Mouse (Mus musculus) heart, embryonic 13.5 days (tissue): ENCODE results near the gene Sun5. TPM values are rescaled to one million over a fixed set of nuclear protein-coding genes. Genes with fewer than 3 reads are reported as not detected.
"Not testable (repeated sequence)": the region's sequence is repeated elsewhere in the genome, so short reads cannot be mapped to it uniquely, and the experiment has no call there.

Experiments
- ATAC-seq: fragments of 200-750 bp; cut with Nextera tagmentation; 2 replicates; pipeline ENCODE4 v1.8.0; 2017; ENCODE audit warnings: moderate TSS enrichment; ENCODE audit not compliant: insufficient number of reproducible peaks, low FRiP score, low TSS enrichment; ENCODE audit errors: extremely low read depth
- H3K27ac ChIP-seq: fragments of 300-500 bp; sonication (generic); replicated peaks from 2 replicates; pipeline ENCODE4 v1.5.1; 2015; ENCODE audit warnings: moderate library complexity, mild to moderate bottlenecking, inconsistent platforms
- H3K27me3 ChIP-seq: fragments of 300-500 bp; sonication (generic); replicated peaks from 2 replicates; pipeline ENCODE4 v1.6.1; 2015; ENCODE audit warnings: mild to moderate bottlenecking, inconsistent platforms
- H3K36me3 ChIP-seq: fragments of 300-500 bp; sonication (generic); 2 replicates; pipeline ENCODE4 v1.6.1; 2015; ENCODE audit warnings: mild to moderate bottlenecking, inconsistent platforms
- H3K4me1 ChIP-seq: fragments of 300-500 bp; sonication (generic); 2 replicates; pipeline ENCODE4 v1.6.1; 2015; ENCODE audit warnings: inconsistent platforms
- H3K4me2 ChIP-seq: fragments of 300-500 bp; sonication (generic); 2 replicates; pipeline ENCODE4 v1.6.1; 2015; ENCODE audit warnings: inconsistent platforms, mild to moderate bottlenecking, moderate library complexity
- H3K4me3 ChIP-seq: fragments of 300-500 bp; sonication (generic); 2 replicates; pipeline ENCODE4 v1.5.1; 2015; ENCODE audit warnings: moderate library complexity, mild to moderate bottlenecking, inconsistent platforms
- H3K9ac ChIP-seq: fragments of 300-500 bp; sonication (generic); 2 replicates; pipeline ENCODE4 v1.6.1; 2015; ENCODE audit warnings: inconsistent platforms, mild to moderate bottlenecking, moderate library complexity
- H3K9me3 ChIP-seq: fragments of 300-500 bp; sonication (generic); 2 replicates; pipeline ENCODE4 v1.6.1; 2016; ENCODE audit warnings: inconsistent platforms
- WGBS: fragments of 180-500 bp; shearing (Covaris S2); methylation state at CpG from one replicate; pipeline ENCODE4 v1.1.7; 2015; ENCODE audit warnings: mixed read lengths; 5-methylcytosine and 5-hydroxymethylcytosine counted together
- polyA plus RNA-seq: library from polyadenylated mRNA; unstranded; fragments of >200 nt; fragmentation: Nextera tagmentation; extraction: Ambion mirVana; gene quantifications from 2 replicates; pipeline ENCODE4 v1.2.1, GENCODE M21; 2015

Gene Sun5
- polyA plus RNA-seq, 1 experiment from 2014 or later: not detected

DNA sequence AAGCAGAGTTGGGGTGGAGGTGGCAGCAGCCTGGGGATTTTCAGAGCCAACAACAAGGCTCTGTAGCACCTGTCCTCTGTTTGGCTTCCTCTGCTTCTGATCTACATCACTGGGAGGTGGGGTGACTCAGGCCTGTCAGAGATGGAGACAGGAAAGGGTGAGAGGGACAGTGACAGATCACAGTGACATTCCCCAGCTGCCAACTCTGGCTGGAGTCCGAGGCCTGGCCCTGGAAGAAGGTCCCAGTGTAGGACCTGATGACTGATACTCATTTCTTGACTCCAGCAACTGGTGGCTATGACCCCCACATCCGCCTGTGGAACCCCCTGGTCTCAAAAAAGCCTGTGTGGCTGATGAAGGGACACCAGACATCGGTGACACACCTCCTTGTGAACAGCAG is 61.0 kb downstream of the Sun5 start:
- Histone ChIP-seq H3K4me3 (no peak overlapping the region), H3K36me3 (no peaks in the 10 kb centered on the region), H3K27ac (no peak overlapping the region), H3K9me3 (no peaks in the 10 kb centered on the region), H3K4me2 (no peak overlapping the region), H3K27me3 (0 out of 2 replicates have a peak, but pooled peaks cover 5% of the 10 kb centered on the region), H3K9ac (no peak overlapping the region), H3K4me1 (peaks cover 38% of the 10 kb centered on the region)
- no peak for ATAC-seq
- WGBS: 35% methylated on average over 3 of the region's 3 CpGs

DNA sequence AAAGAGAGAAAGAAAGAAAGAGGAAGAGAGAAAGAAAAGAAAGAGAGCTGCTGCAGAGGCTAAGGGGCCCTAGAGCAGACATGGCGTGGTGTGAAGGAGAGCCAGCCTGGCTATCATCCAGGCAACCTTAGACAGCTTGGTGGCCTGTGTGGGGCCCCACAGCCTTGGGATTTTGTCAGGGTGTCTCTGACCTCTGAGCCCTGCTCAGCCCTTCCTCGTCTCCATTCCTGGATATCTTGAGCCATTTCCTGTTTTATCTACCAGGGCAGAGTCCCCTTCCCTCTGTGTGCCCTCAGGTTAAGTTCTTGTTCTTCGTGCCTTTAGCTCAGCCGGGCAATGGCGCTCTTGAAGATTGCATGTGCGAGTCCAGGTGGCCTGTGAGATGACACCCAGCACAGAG is 62.0 kb downstream of the Sun5 start:
- Histone ChIP-seq H3K36me3 (no peaks in the 10 kb centered on the region), H3K27ac (no peak overlapping the region), H3K4me2 (no peak overlapping the region), H3K27me3 (no peaks in the 10 kb centered on the region), H3K9ac (no peak overlapping the region), H3K9me3 (no peaks in the 10 kb centered on the region), H3K4me3 (no peak overlapping the region), H3K4me1 (peaks cover 38% of the 10 kb centered on the region)
- WGBS: 53% methylated on average over 6 of the region's 6 CpGs
- ATAC-seq: no peak

DNA sequence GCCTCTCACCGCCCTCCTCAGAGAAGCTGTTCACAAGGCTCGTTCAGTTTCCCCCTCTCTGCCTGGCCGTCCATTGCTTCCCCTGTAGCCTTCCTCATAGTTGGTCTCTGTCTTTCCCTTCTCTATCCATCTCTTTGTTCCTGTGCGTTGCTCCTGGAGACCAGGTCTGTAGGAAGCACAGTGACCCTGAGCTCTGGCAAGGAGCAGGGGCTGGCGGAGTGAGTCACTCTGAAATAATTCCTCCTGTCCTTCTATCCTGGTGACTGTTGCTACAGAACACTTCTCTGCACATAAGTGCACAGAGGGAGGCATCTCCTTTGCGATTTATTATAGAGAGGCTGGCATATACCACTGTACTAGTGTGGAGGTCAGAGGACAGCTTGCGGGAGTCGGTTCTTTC is 62.7 kb downstream of the Sun5 start:
- no peak for ATAC-seq
- no peak overlapping the region for H3K4me2 ChIP-seq
- H3K4me1 ChIP-seq: peaks cover 38% of the 10 kb centered on the region
- no peaks in the 10 kb centered on the region for H3K9me3 ChIP-seq
- no peaks in the 10 kb centered on the region for H3K36me3 ChIP-seq
- H3K27ac ChIP-seq: no peak overlapping the region
- no peak overlapping the region for H3K9ac ChIP-seq
- 71% methylated on average over 8 of the region's 8 CpGs for WGBS
- H3K27me3 ChIP-seq: no peaks in the 10 kb centered on the region
- no peak overlapping the region for H3K4me3 ChIP-seq

DNA sequence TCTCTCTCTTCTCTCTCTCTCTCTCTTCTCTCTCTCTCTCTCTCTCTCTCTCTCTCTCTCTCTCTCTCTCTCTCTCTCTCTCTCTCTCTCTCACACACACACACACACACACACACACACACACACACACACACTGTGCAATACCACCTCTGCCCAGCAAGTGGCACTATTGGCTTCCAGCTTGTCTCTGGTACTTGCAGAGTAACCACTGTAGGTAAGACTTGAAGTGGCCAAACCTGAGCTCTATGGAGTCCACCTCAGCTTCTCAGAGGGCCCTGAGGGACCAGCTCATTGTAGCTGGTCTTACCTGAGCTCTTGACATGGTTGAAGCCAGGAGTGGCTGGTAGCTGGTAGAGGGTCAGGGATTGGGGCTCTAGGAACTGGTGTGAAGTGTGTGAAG is 63.4 kb downstream of the Sun5 start:
- not testable (repeated sequence) for H3K27me3 ChIP-seq, H3K9ac ChIP-seq, ATAC-seq, H3K36me3 ChIP-seq, H3K4me3 ChIP-seq, H3K4me2 ChIP-seq, H3K27ac ChIP-seq, H3K9me3 ChIP-seq
- H3K4me1 ChIP-seq: peaks cover 38% of the 10 kb centered on the region

Other genes starting within 250 kb of the Sun5 start
- 55.1 and 63.2 TPM in 2 replicates for gene Commd7, start 238.3 kb downstream of the Sun5 start, polyA plus RNA-seq
- 5.0 and 5.3 TPM in 2 replicates for gene Dnmt3b, start 221.6 kb downstream of the Sun5 start, polyA plus RNA-seq
- not detected in 2 replicates for gene Dnmt3c, start 174.4 kb downstream of the Sun5 start, polyA plus RNA-seq
- 232 and 254 TPM in 2 replicates for gene Mapre1, start 129.8 kb downstream of the Sun5 start, polyA plus RNA-seq
- gene Efcab8, start 91.2 kb downstream of the Sun5 start, polyA plus RNA-seq: not detected in 2 replicates
- gene Bpifb2, start 4.0 kb upstream of the Sun5 start, polyA plus RNA-seq: 0.11 TPM in 1 of 2 replicates, not detected in the other
- gene Bpifb6, start 29.3 kb upstream of the Sun5 start, polyA plus RNA-seq: not detected in 2 replicates
- not detected in 2 replicates for gene Bpifb3, start 47.1 kb upstream of the Sun5 start, polyA plus RNA-seq
- gene Bpifb4, start 67.1 kb upstream of the Sun5 start, polyA plus RNA-seq: not detected in 2 replicates
- gene Bpifa6, start 103.9 kb upstream of the Sun5 start, polyA plus RNA-seq: not detected in 2 replicates
- not detected in 2 replicates for gene Bpifa2, start 137.2 kb upstream of the Sun5 start, polyA plus RNA-seq